23 mouse cellular contexts compared by ENCODE assay signal in genomic region chr14:6440206-6440605, GRCm38 (mm10). TPM values are rescaled to one million over a fixed set of nuclear protein-coding genes. Genes with fewer than 3 reads are reported as not detected.
DNase-seq lines count a peak whose midpoint lies in the region.
"Had no signal": no experiment of that assay in that cellular context is flagged by ENCODE, and none has a peak within 500 bp of the region (broad histone marks: within the 10 kb centered on the region; RNA-seq: fewer than 3 reads in every experiment).

No protein-coding gene starts in this region.

- DNase-seq in gastrocnemius, adult 8-10 months (ENCODE audit: low spot score in 2 of 2) = peak; percentile 3
- peak; percentile 92 for DNase-seq in heart, adult 11 months
- DNase-seq in kidney, adult 18-20 months = peak; percentile 2
- peak; percentile 11 for DNase-seq in layer of hippocampus, adult 11-12 months (ENCODE audit: low spot score)
- peak; percentile 10 to 58 for DNase-seq in spleen, postnatal 4 days (ENCODE audit: low spot score in 2 of 2)
- DNase-seq in urinary bladder, adult 2 months (ENCODE audit: low spot score) = peak; percentile 18
- peak; percentile 19 to 62 for DNase-seq in urinary bladder, postnatal 4 days (ENCODE audit: low spot score in 2 of 2)

RNA-seq across cellular contexts. Expression of gene Gm3594, which starts 4.2 kb away (rescaled TPM):
- not detected for total RNA-seq in gastrocnemius, adult 8-10 months (2022)
- polyA plus RNA-seq in urinary bladder, adult 2 months (2012; rRNA removed) = not detected in 2 replicates
- total RNA-seq: adrenal gland, adult 2 months; adrenal gland, postnatal 25 days; common myeloid progenitor, adult 5-6 weeks; ES-E14; gastrocnemius, postnatal 36 days; heart, adult 18-20 months; heart, postnatal 14 days had no signal
- polyA plus RNA-seq: adrenal gland, adult 2 months; embryonic facial prominence, embryonic 11.5 days; embryonic facial prominence, embryonic 15.5 days; erythroblast, embryonic 14.5 days; forebrain, embryonic 10.5 days; forebrain, embryonic 14.5 days; heart, embryonic 11.5 days; heart, embryonic 15.5 days; hindbrain, embryonic 10.5 days; hindbrain, embryonic 14.5 days had no signal

RNA-seq across cellular contexts. Expression of gene Gm3591, which starts 27.9 kb away (rescaled TPM):
- total RNA-seq in gastrocnemius, adult 8-10 months (2022) = under 1 TPM in 1 of 4 experiments, not detected in 3; 0.19 TPM
- 0.40 and 0.74 TPM in 2 replicates for polyA plus RNA-seq in urinary bladder, adult 2 months (2012; rRNA removed)
- total RNA-seq: adrenal gland, postnatal 25 days; common myeloid progenitor, adult 5-6 weeks; gastrocnemius, postnatal 36 days had no signal
- polyA plus RNA-seq: adrenal gland, adult 2 months; embryonic facial prominence, embryonic 15.5 days; erythroblast, embryonic 14.5 days had no signal

RNA-seq across cellular contexts. Expression of gene Gm16440, which starts 50.1 kb away (rescaled TPM):
- total RNA-seq in gastrocnemius, adult 8-10 months (2022) = not detected
- polyA plus RNA-seq in urinary bladder, adult 2 months (2012; rRNA removed) = not detected in 2 replicates
- total RNA-seq: adrenal gland, adult 2 months; adrenal gland, postnatal 25 days; common myeloid progenitor, adult 5-6 weeks; ES-E14; gastrocnemius, postnatal 36 days; heart, adult 18-20 months; heart, postnatal 14 days had no signal
- polyA plus RNA-seq: adrenal gland, adult 2 months; embryonic facial prominence, embryonic 15.5 days; erythroblast, embryonic 14.5 days; forebrain, embryonic 10.5 days; forebrain, embryonic 14.5 days; heart, embryonic 11.5 days; heart, embryonic 15.5 days; hindbrain, embryonic 10.5 days; hindbrain, embryonic 14.5 days had no signal

Comparison
In these comparisons a context has a peak if more than half of its experiments do, and no peak if none do; other contexts are left out.
1. Peak in every context shown above with its lines: DNase-seq.
2. DNase-seq: peak in every context shown above with its lines; median percentile 92 in heart, adult 11 months; 40 in urinary bladder, postnatal 4 days; 34 in spleen, postnatal 4 days; 18 in urinary bladder, adult 2 months; 11 in layer of hippocampus, adult 11-12 months; 3 in gastrocnemius, adult 8-10 months; 2 in kidney, adult 18-20 months.